ENCODE assay signal across 24 mouse cellular contexts in the genomic region with DNA sequence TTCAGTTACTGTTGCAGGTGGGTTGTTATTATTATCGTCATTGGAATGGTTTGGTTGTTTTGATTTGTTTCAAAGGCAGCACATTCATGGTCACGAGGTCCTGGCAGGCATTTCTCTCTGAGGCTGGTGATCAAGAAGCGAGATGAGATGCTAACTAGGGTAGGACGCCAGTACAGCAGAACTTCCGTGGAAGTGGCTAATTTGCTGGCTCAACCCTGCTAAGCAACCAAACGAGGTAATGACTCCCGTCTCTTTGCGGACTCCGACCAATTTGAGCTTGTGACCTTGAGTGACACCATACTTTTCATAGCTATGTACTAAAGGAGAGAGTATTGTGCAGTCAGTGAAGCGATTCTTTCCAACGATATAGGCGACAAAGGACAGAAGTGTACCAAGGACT. TPM values are rescaled to one million over a fixed set of nuclear protein-coding genes. Genes with fewer than 3 reads are reported as not detected.
DNase-seq lines count a peak whose midpoint lies in the region; ATAC-seq and TF ChIP-seq lines count a peak whose summit lies in the region.
"Had no signal": no experiment of that assay in that cellular context is flagged by ENCODE, and none has a peak within 500 bp of the region (broad histone marks: within the 10 kb centered on the region; RNA-seq: fewer than 3 reads in every experiment).

No protein-coding gene starts in this region.

- H3K4me2 ChIP-seq in forebrain, embryonic 12.5 days, result no peak overlapping the region
- H3K4me2 ChIP-seq in forebrain, postnatal 0 days (ENCODE audit: low read depth), result no peak overlapping the region
- H3K4me2 ChIP-seq: embryonic facial prominence, embryonic 15.5 days; forebrain, embryonic 15.5 days; heart, embryonic 12.5 days; hindbrain, embryonic 14.5 days had no signal

- no peaks in the 10 kb centered on the region for H3K36me3 ChIP-seq in limb, embryonic 10.5 days
- no peaks in the 10 kb centered on the region for H3K36me3 ChIP-seq in forebrain, embryonic 12.5 days (replicated peaks)
- H3K36me3 ChIP-seq in forebrain, postnatal 0 days (ENCODE audit: insufficient read depth), result no peaks in the 10 kb centered on the region
- H3K36me3 ChIP-seq: embryonic facial prominence, embryonic 15.5 days; forebrain, embryonic 10.5 days; forebrain, embryonic 15.5 days; G1E; heart, embryonic 12.5 days; hindbrain, embryonic 10.5 days had no signal

- no peak for TF ChIP-seq CTCF in forebrain, postnatal 0 days (IDR thresholded peaks at IDR 0.05; ENCODE audit: low read depth)

- DNase-seq in adrenal gland, postnatal 36 days, result peak; percentile 4 to 12
- no peak for DNase-seq in adrenal gland, postnatal 14 days
- peak; percentile 55 for DNase-seq in kidney, adult 9 months
- DNase-seq in kidney, postnatal 10 days, result peak; percentile 15
- no peak for DNase-seq in limb, embryonic 10.5 days (ENCODE audit: low spot score)
- no peak for DNase-seq in forebrain, postnatal 0 days
- no peak for DNase-seq in left cerebral cortex, postnatal 10 days (ENCODE audit: extremely low spot score in 1 of 2, low spot score in 2 of 2)
- DNase-seq: adrenal gland, postnatal 10 days; B cell, adult 2 months; cerebellum, adult 2 months; cerebellum, postnatal 14 days; embryo, embryonic 11 days; gastrocnemius, adult 2 months; gastrocnemius, postnatal 25 days had no signal

- 0 out of 2 replicates have a peak overlapping the region, but pooled peaks have one; percentile 30 for H3K27ac ChIP-seq in limb, embryonic 10.5 days
- no peak overlapping the region for H3K27ac ChIP-seq in forebrain, embryonic 12.5 days
- no peak overlapping the region for H3K27ac ChIP-seq in forebrain, postnatal 0 days (ENCODE audit: low read depth, low read length)
- H3K27ac ChIP-seq: embryonic facial prominence, embryonic 15.5 days; forebrain, embryonic 10.5 days; forebrain, embryonic 15.5 days; gastrocnemius, adult 2 months; hindbrain, embryonic 10.5 days; hindbrain, embryonic 14.5 days had no signal

- intact Hi-C loops in left cerebral cortex, postnatal 10 days (cut with DNase I), result no loop called here

- no peak overlapping the region for H3K4me3 ChIP-seq in limb, embryonic 10.5 days
- no peak overlapping the region for H3K4me3 ChIP-seq in forebrain, embryonic 12.5 days (replicated peaks)
- no peak overlapping the region for H3K4me3 ChIP-seq in forebrain, postnatal 0 days (ENCODE audit: low read depth, low read length)
- H3K4me3 ChIP-seq: embryonic facial prominence, embryonic 15.5 days; erythroblast, embryonic 14.5 days; forebrain, embryonic 10.5 days; forebrain, embryonic 15.5 days; gastrocnemius, adult 2 months; heart, embryonic 12.5 days; hindbrain, embryonic 10.5 days had no signal

- H3K9ac ChIP-seq in forebrain, embryonic 12.5 days, result no peak overlapping the region
- H3K9ac ChIP-seq in forebrain, postnatal 0 days, result no peak overlapping the region
- H3K9ac ChIP-seq: embryonic facial prominence, embryonic 15.5 days; forebrain, embryonic 15.5 days; heart, embryonic 12.5 days; hindbrain, embryonic 14.5 days had no signal

- H3K4me1 ChIP-seq in limb, embryonic 10.5 days, result peaks cover 13% of the 10 kb centered on the region
- no peaks in the 10 kb centered on the region for H3K4me1 ChIP-seq in forebrain, embryonic 12.5 days
- H3K4me1 ChIP-seq in forebrain, postnatal 0 days (ENCODE audit: insufficient read depth), result no peaks in the 10 kb centered on the region
- H3K4me1 ChIP-seq: embryonic facial prominence, embryonic 15.5 days had no signal

- WGBS in limb, embryonic 10.5 days, result 76% methylated on average over 12 of the region's 12 CpGs
- WGBS in forebrain, embryonic 12.5 days, result 58% methylated on average over 12 of the region's 12 CpGs
- 42% methylated on average over 12 of the region's 12 CpGs for WGBS in forebrain, postnatal 0 days

- no peak for ATAC-seq in forebrain, embryonic 12.5 days (ENCODE audit: low FRiP score)
- no peak for ATAC-seq in forebrain, postnatal 0 days
- ATAC-seq: CD4-positive, CD25-positive, alpha-beta regulatory T cell, adult 4 months; forebrain, embryonic 15.5 days had no signal

- H3K9me3 ChIP-seq in limb, embryonic 10.5 days (replicated peaks), result no peaks in the 10 kb centered on the region
- H3K9me3 ChIP-seq in forebrain, embryonic 12.5 days, result no peaks in the 10 kb centered on the region
- no peaks in the 10 kb centered on the region for H3K9me3 ChIP-seq in forebrain, postnatal 0 days (ENCODE audit: low read length)
- H3K9me3 ChIP-seq: embryonic facial prominence, embryonic 15.5 days; forebrain, embryonic 10.5 days; forebrain, embryonic 15.5 days; G1E; heart, embryonic 12.5 days; hindbrain, embryonic 10.5 days had no signal

- H3K27me3 ChIP-seq in limb, embryonic 10.5 days (ENCODE audit: low read depth, poor library complexity, severe bottlenecking), result peaks cover 8% of the 10 kb centered on the region; the same call in 1 of the 2 replicates
- peaks cover 9% of the 10 kb centered on the region for H3K27me3 ChIP-seq in forebrain, embryonic 12.5 days
- no peaks in the 10 kb centered on the region for H3K27me3 ChIP-seq in forebrain, postnatal 0 days (ENCODE audit: insufficient read depth, low read length)
- H3K27me3 ChIP-seq: embryonic facial prominence, embryonic 15.5 days; forebrain, embryonic 15.5 days had no signal

RNA-seq across cellular contexts. Expression of a gene that starts 32.6 kb away (rescaled TPM):
- 10 to 100 TPM; 13.9 to 16.2 TPM for total RNA-seq in adrenal gland, postnatal 36 days (2021)
- 12.7 and 14.0 TPM in 2 replicates for total RNA-seq in adrenal gland, postnatal 14 days (2021)
- polyA plus RNA-seq in limb, embryonic 10.5 days (2016; fragmentation: Nextera tagmentation; extraction: Ambion mirVana), result 31.5 and 33.6 TPM in 2 replicates
- polyA plus RNA-seq in forebrain, embryonic 12.5 days (2016; fragmentation: Nextera tagmentation; extraction: Ambion mirVana), result 41.3 and 52.8 TPM in 2 replicates
- 29.5 and 31.1 TPM in 2 replicates for total RNA-seq in forebrain, postnatal 0 days (2014; rRNA removed)
- 24.0 and 24.4 TPM in 2 replicates for polyA plus RNA-seq in forebrain, postnatal 0 days (2015; fragmentation: Nextera tagmentation; extraction: Ambion mirVana)
- 10 to 100 TPM; 12.6 to 13.1 TPM for total RNA-seq in left cerebral cortex, postnatal 10 days (2021)

Comparison
In these comparisons a context has a peak if more than half of its experiments do, and no peak if none do; other contexts are left out.
1. DNase-seq: peak in adrenal gland, postnatal 36 days (2 of 2), kidney, adult 9 months (single experiment) and kidney, postnatal 10 days (single experiment); none in adrenal gland, postnatal 14 days (single experiment), limb, embryonic 10.5 days (single experiment), forebrain, postnatal 0 days (single experiment) and left cerebral cortex, postnatal 10 days (0 of 2).